Mouse (Mus musculus): ENCODE data around the gene Gm28043.
A peak's percentile ranks its signal among the peaks of the same experiment; 100 is the strongest.
"Not testable (repeated sequence)": the region's sequence is repeated elsewhere in the genome, so short reads cannot be mapped to it uniquely, and the experiment has no call there.

Gene Gm28043

GRCm38 (mm10) chr17:29711745-29712431, 97.2 kb downstream of the Gm28043 start:
- no peak for DNase-seq (ENCODE audit: low spot score)

GRCm38 (mm10) chr17:29712565-29712964, 97.9 kb downstream of the Gm28043 start:
- DNase-seq (ENCODE audit: low spot score) = no peak

- not testable (repeated sequence) for DNase-seq (ENCODE audit: low spot score)
These were observed 99.1 kb downstream of the Gm28043 start for GRCm38 (mm10) chr17:29713734-29714133.

GRCm38 (mm10) chr17:29716732-29717445, 102.2 kb downstream of the Gm28043 start, which contains the start of gene Ccdc167:
Ccdc167 (minus strand) TSS chr17:29717044.
- DNase-seq (ENCODE audit: low spot score) = peak; percentile 95

- no peak for DNase-seq (ENCODE audit: low spot score)
These were observed 104.0 kb downstream of the Gm28043 start for GRCm38 (mm10) chr17:29718660-29719059.

GRCm38 (mm10) chr17:29719628-29720575, 105.2 kb downstream of the Gm28043 start:
- DNase-seq (ENCODE audit: low spot score) = no peak

- no peak for DNase-seq (ENCODE audit: low spot score)
These were observed 106.2 kb downstream of the Gm28043 start for GRCm38 (mm10) chr17:29720755-29721365.

- DNase-seq (ENCODE audit: low spot score) = no peak
These were observed 109.9 kb downstream of the Gm28043 start for GRCm38 (mm10) chr17:29724610-29725009.

GRCm38 (mm10) chr17:29725027-29725620, 110.4 kb downstream of the Gm28043 start:
- DNase-seq (ENCODE audit: low spot score) = no peak

- DNase-seq (ENCODE audit: low spot score) = no peak
These were observed 113.4 kb downstream of the Gm28043 start for GRCm38 (mm10) chr17:29728082-29728481.

- DNase-seq (ENCODE audit: low spot score) = no peak
These were observed 116.0 kb downstream of the Gm28043 start for GRCm38 (mm10) chr17:29730510-29731265.

- no peak for DNase-seq (ENCODE audit: low spot score)
These were observed 116.7 kb downstream of the Gm28043 start for GRCm38 (mm10) chr17:29731266-29731952.

- no peak for DNase-seq (ENCODE audit: low spot score)
These were observed 117.3 kb downstream of the Gm28043 start for GRCm38 (mm10) chr17:29731953-29732325.

GRCm38 (mm10) chr17:29732522-29732921, 117.8 kb downstream of the Gm28043 start:
- DNase-seq (ENCODE audit: low spot score) = no peak

- no peak for DNase-seq (ENCODE audit: low spot score)
These were observed 121.9 kb downstream of the Gm28043 start for GRCm38 (mm10) chr17:29736448-29737014.

GRCm38 (mm10) chr17:29737849-29738804, 123.5 kb downstream of the Gm28043 start:
- no peak for DNase-seq (ENCODE audit: low spot score)

GRCm38 (mm10) chr17:29747466-29747865, 132.8 kb downstream of the Gm28043 start:
- no peak for DNase-seq (ENCODE audit: low spot score)
